Mouse (Mus musculus): Measurements from ENCODE around the gene Cdk8. TPM values are rescaled to one million over a fixed set of nuclear protein-coding genes. Genes with fewer than 3 reads are reported as not detected.

Gene Cdk8
- polyA plus RNA-seq, 1 experiment from 2014 or later = 15.9 TPM

DNA sequence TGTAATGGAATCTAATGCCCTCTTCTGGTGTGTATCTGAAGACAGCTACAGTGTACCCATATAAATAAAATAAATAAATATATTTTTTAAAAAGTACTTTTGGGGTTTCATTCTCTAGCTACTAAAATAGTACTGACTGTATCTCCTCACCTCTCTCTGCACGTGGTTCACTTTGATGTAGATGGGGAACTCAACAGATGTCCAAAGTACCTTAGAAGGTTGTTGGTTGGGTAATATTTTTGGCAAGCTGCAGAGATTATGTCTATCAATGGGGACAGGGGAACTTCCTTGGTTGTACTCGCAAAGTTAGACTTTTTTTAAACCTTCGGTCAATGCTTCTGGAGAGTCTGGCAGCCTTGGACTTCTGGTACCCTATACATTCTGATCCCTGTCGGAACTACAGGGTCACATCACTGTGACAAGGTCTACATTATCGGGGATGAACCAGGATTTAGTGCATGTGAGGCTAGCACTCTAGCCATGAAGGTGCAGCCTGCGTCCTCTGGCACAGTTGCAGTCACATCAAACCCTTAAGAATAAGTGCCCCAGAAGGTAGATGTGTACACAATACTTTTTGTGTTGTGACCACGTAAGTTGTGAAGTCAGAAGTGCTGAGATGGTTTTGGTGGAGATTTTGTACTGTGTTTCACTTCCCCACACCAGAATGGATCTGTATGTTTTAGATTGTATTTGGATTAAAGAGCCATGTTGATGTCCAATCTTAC is 14.8 kb downstream of the Cdk8 start:
- Histone ChIP-seq H3K9me3 (replicated peaks; ENCODE audit: control insufficient read depth, low read length) (no peaks in the 10 kb centered on the region), H3K4me2 (ENCODE audit: low read length) (no peak overlapping the region), H3K4me1 (ENCODE audit: control insufficient read depth, insufficient read depth, low read length) (no peaks in the 10 kb centered on the region), H3K4me3 (ENCODE audit: low read depth, low read length) (no peak overlapping the region), H3K9ac (ENCODE audit: low read length) (no peak overlapping the region), H3K36me3 (ENCODE audit: control insufficient read depth, insufficient read depth, low read length) (peaks cover 4% of the 10 kb centered on the region; the same call in 1 of the 2 replicates), H3K27me3 (replicated peaks; ENCODE audit: control insufficient read depth, insufficient read depth, low read length) (no peaks in the 10 kb centered on the region), H3K27ac (ENCODE audit: low read depth, low read length) (no peak overlapping the region)
- 95% methylated on average over 7 of the region's 7 CpGs for WGBS
- ATAC-seq (no peak), DNase-seq (ENCODE audit: low spot score) (no peak)

- DNase-seq (ENCODE audit: low spot score) (no peak), ATAC-seq (no peak)
- no peaks in the 10 kb centered on the region for H3K27me3 ChIP-seq (replicated peaks; ENCODE audit: control insufficient read depth, insufficient read depth, low read length)
- H3K4me1 ChIP-seq (ENCODE audit: control insufficient read depth, insufficient read depth, low read length) = no peaks in the 10 kb centered on the region
- no peak overlapping the region for H3K4me2 ChIP-seq (ENCODE audit: low read length)
- no peak overlapping the region for H3K4me3 ChIP-seq (ENCODE audit: low read depth, low read length)
- WGBS = 97% methylated on average over 1 of the region's 1 CpGs
- H3K36me3 ChIP-seq (ENCODE audit: control insufficient read depth, insufficient read depth, low read length) = peaks cover 4% of the 10 kb centered on the region; the same call in 1 of the 2 replicates
- no peak overlapping the region for H3K9ac ChIP-seq (ENCODE audit: low read length)
- no peak overlapping the region for H3K27ac ChIP-seq (ENCODE audit: low read depth, low read length)
- no peaks in the 10 kb centered on the region for H3K9me3 ChIP-seq (replicated peaks; ENCODE audit: control insufficient read depth, low read length)
Observed at GRCm38 (mm10) chr5:146246386-146246785, 15.4 kb downstream of the Cdk8 start.

DNA sequence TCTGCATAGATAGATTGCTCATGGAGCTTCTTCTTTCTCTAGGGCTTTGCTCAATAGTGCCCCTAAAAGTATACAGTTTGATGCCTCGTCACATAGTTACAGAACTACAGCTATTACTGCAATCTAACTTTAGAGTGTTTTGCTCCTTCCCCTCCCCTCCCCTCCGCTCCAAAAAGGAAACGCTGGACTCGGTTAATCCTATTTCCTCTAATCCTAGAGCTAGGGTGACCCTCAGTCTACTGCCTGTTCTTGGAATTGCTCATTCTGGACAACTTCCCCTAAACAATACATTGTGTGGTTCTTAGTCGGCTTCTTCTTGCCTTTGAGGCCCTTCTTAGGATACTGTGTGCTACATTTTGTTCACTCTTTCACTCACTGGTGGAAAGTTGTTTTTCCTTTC is 16.7 kb downstream of the Cdk8 start:
- Histone ChIP-seq H3K4me2 (ENCODE audit: low read length) (no peak overlapping the region), H3K27ac (ENCODE audit: low read depth, low read length) (no peak overlapping the region), H3K9ac (ENCODE audit: low read length) (no peak overlapping the region), H3K4me1 (ENCODE audit: control insufficient read depth, insufficient read depth, low read length) (no peaks in the 10 kb centered on the region), H3K9me3 (replicated peaks; ENCODE audit: control insufficient read depth, low read length) (no peaks in the 10 kb centered on the region), H3K27me3 (replicated peaks; ENCODE audit: control insufficient read depth, insufficient read depth, low read length) (no peaks in the 10 kb centered on the region), H3K4me3 (ENCODE audit: low read depth, low read length) (no peak overlapping the region), H3K36me3 (ENCODE audit: control insufficient read depth, insufficient read depth, low read length) (peaks cover 4% of the 10 kb centered on the region; the same call in 1 of the 2 replicates)
- DNase-seq (ENCODE audit: low spot score) (no peak), ATAC-seq (no peak)
- WGBS = 42% methylated on average over 5 of the region's 5 CpGs

- WGBS = 87% methylated on average over 10 of the region's 10 CpGs
- no peak for ATAC-seq
- Histone ChIP-seq H3K27me3 (replicated peaks; ENCODE audit: control insufficient read depth, insufficient read depth, low read length) (no peaks in the 10 kb centered on the region), H3K9me3 (replicated peaks; ENCODE audit: control insufficient read depth, low read length) (no peaks in the 10 kb centered on the region), H3K4me2 (ENCODE audit: low read length) (no peak overlapping the region), H3K36me3 (ENCODE audit: control insufficient read depth, insufficient read depth, low read length) (peaks cover 4% of the 10 kb centered on the region; the same call in 1 of the 2 replicates), H3K4me1 (ENCODE audit: control insufficient read depth, insufficient read depth, low read length) (no peaks in the 10 kb centered on the region), H3K4me3 (ENCODE audit: low read depth, low read length) (no peak overlapping the region), H3K27ac (ENCODE audit: low read depth, low read length) (no peak overlapping the region), H3K9ac (ENCODE audit: low read length) (no peak overlapping the region)
- DNase-seq (ENCODE audit: low spot score) = no peak
Observed at GRCm38 (mm10) chr5:146248746-146249145, 17.7 kb downstream of the Cdk8 start.

DNA sequence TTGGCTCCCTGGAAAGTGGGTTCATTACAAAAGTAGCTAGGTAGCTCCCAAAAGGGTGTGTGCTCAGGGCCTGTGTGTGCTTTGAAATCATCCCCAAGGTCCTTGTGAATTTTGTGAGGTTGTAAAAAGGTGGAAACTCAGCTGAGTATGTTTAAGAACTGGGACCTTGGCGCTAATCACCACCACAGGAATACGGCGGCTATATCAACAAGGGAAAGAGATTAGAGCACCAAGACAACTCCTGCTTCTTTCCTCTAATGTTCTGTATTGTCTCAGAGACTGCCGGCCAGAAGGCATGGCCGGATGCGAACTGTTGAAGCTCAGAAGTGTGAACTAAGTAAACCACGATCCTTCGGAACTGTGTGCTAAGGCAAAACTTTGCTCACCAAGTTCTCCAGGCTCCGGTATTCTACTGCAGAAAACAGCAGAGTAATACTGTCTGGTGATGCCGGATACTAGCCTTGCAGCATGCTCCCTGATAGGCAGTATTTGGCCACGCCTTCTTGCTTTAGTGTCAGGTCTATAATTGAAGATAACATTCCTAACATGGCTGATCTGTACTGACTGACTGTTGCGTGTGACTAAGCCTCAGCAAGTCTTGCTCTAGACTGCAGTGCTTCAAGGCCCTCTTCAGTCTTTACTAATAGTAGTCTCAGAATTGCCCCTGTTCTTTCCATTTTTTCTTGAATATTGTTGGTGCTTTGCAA is 19.5 kb downstream of the Cdk8 start:
- WGBS = 96% methylated on average over 12 of the region's 12 CpGs
- DNase-seq (ENCODE audit: low spot score) = no peak
- no peaks in the 10 kb centered on the region for H3K9me3 ChIP-seq (replicated peaks; ENCODE audit: control insufficient read depth, low read length)

DNA sequence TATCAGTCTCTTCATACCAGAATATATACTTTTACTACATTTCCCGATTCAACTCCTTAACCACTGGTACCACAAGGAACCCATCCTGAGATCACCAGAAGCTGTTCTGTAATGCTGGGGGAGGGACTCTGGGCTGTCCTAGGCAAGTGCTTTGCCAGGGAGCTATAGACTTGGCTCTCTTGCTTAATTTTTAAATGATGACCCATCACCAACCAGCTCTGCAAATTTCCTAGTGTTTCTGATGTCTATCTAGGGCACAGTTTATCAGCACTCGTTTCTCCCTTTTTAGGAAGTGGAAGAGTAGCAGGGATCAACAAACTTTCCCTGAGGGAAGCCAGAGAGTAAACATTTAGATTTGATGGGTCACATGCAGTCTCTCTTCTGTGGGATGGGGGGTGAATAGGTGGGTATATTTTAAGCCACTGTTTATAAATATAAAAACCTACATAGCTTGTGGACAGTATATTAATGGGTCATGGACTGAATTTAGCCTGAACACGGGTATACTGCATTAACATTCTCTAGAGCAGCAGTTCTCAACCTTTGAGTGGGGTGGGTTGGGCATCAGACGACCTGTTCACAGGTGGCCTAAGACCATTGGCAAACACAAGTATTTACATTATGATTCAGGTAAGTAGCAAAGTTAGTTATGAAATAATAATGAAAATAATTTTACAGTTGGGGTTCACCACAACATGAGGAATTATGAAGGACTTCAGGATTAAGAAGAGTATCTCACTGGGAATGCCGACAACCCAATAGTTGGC is 20.8 kb downstream of the Cdk8 start:
- no peak overlapping the region for H3K27ac ChIP-seq (ENCODE audit: low read depth, low read length)
- H3K9ac ChIP-seq (ENCODE audit: low read length) = no peak overlapping the region
- no peaks in the 10 kb centered on the region for H3K4me1 ChIP-seq (ENCODE audit: control insufficient read depth, insufficient read depth, low read length)
- no peaks in the 10 kb centered on the region for H3K9me3 ChIP-seq (replicated peaks; ENCODE audit: control insufficient read depth, low read length)
- H3K27me3 ChIP-seq (replicated peaks; ENCODE audit: control insufficient read depth, insufficient read depth, low read length) = no peaks in the 10 kb centered on the region
- no peak overlapping the region for H3K4me3 ChIP-seq (ENCODE audit: low read depth, low read length)
- ATAC-seq (no peak), DNase-seq (ENCODE audit: low spot score) (no peak)
- peaks cover 4% of the 10 kb centered on the region; the same call in 1 of the 2 replicates for H3K36me3 ChIP-seq (ENCODE audit: control insufficient read depth, insufficient read depth, low read length)
- WGBS = 93% methylated on average over 5 of the region's 5 CpGs
- H3K4me2 ChIP-seq (ENCODE audit: low read length) = no peak overlapping the region

More for the DNA sequence above, 19.5 kb downstream of the Cdk8 start:
- Histone ChIP-seq H3K36me3 (ENCODE audit: control insufficient read depth, insufficient read depth, low read length) (peaks cover 4% of the 10 kb centered on the region; the same call in 1 of the 2 replicates), H3K27me3 (replicated peaks; ENCODE audit: control insufficient read depth, insufficient read depth, low read length) (no peaks in the 10 kb centered on the region), H3K27ac (ENCODE audit: low read depth, low read length) (no peak overlapping the region), H3K4me3 (ENCODE audit: low read depth, low read length) (no peak overlapping the region), H3K4me1 (ENCODE audit: control insufficient read depth, insufficient read depth, low read length) (no peaks in the 10 kb centered on the region), H3K4me2 (ENCODE audit: low read length) (no peak overlapping the region), H3K9ac (ENCODE audit: low read length) (no peak overlapping the region)
- no peak for ATAC-seq

DNA sequence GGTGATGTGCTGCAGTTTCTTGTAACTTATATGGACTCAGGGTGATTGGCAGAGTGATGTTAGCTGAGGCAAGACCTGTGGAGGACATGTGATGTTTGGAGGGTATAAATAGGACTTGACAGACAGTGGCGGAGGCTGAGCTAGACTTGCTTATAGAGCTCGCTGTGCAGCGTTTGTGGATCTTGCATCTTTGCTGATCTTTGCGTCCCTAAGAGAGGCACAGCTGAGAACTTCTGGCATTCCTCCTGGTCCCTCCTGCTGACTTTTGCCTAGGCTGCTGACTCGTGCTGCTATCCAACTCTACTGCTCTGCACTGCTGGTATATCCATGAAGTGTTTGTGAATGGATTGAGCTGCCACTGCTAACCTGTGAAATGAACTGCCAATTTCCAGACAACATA is 22.6 kb downstream of the Cdk8 start:
- H3K27ac ChIP-seq (ENCODE audit: low read depth, low read length) = no peak overlapping the region
- no peaks in the 10 kb centered on the region for H3K27me3 ChIP-seq (replicated peaks; ENCODE audit: control insufficient read depth, insufficient read depth, low read length)
- no peak overlapping the region for H3K9ac ChIP-seq (ENCODE audit: low read length)
- H3K4me1 ChIP-seq (ENCODE audit: control insufficient read depth, insufficient read depth, low read length) = no peaks in the 10 kb centered on the region
- no peaks in the 10 kb centered on the region for H3K9me3 ChIP-seq (replicated peaks; ENCODE audit: control insufficient read depth, low read length)
- no peak overlapping the region for H3K4me2 ChIP-seq (ENCODE audit: low read length)
- ATAC-seq = no peak
- 86% methylated on average over 5 of the region's 5 CpGs for WGBS
- no peak overlapping the region for H3K4me3 ChIP-seq (ENCODE audit: low read depth, low read length)
- no peak for DNase-seq (ENCODE audit: low spot score)
- H3K36me3 ChIP-seq (ENCODE audit: control insufficient read depth, insufficient read depth, low read length) = peaks cover 4% of the 10 kb centered on the region; the same call in 1 of the 2 replicates

GRCm38 (mm10) chr5:146260003-146260402 is 29.0 kb downstream of the Cdk8 start:
- H3K4me1 ChIP-seq (ENCODE audit: control insufficient read depth, insufficient read depth, low read length) = no peaks in the 10 kb centered on the region
- no peak overlapping the region for H3K9ac ChIP-seq (ENCODE audit: low read length)
- no peaks in the 10 kb centered on the region for H3K27me3 ChIP-seq (replicated peaks; ENCODE audit: control insufficient read depth, insufficient read depth, low read length)
- no peak for ATAC-seq
- 57% methylated on average over 9 of the region's 9 CpGs for WGBS
- peaks cover 10% of the 10 kb centered on the region; the same call in 1 of the 2 replicates for H3K36me3 ChIP-seq (ENCODE audit: control insufficient read depth, insufficient read depth, low read length)
- no peaks in the 10 kb centered on the region for H3K9me3 ChIP-seq (replicated peaks; ENCODE audit: control insufficient read depth, low read length)
- no peak overlapping the region for H3K4me2 ChIP-seq (ENCODE audit: low read length)
- no peak for DNase-seq (ENCODE audit: low spot score)
- no peak overlapping the region for H3K4me3 ChIP-seq (ENCODE audit: low read depth, low read length)
- H3K27ac ChIP-seq (ENCODE audit: low read depth, low read length) = no peak overlapping the region
